Mouse (Mus musculus) liver, postnatal 0 days (tissue): ENCODE results near the gene Rhbg.

Experiments used
- CTCF ChIP-seq: sonication (generic); IDR thresholded peaks from 2 replicates; pipeline ENCODE4 v1.5.1; 2016; ENCODE audit warnings: antibody characterized with exemption, low read depth
- EP300 ChIP-seq: IDR thresholded peaks from 2 replicates; pipeline ENCODE4 v1.6.1; 2016; ENCODE audit warnings: antibody characterized with exemption, low read depth, mild to moderate bottlenecking

GRCm38 (mm10) chr3:88296110-88296560 lies 41.6 kb upstream of the Rhbg start:
- TF ChIP-seq CTCF (no peak), EP300 (no peak)
